Mouse (Mus musculus) thymus, postnatal 36 days (tissue): ENCODE results near the gene Inpp4b.

Experiments
- DNase-seq, 2 experiments: peaks; one replicate each; pipeline ENCODE4 v3.0.0; 2022; ENCODE audit warnings: mixed read lengths in 2 of 2

Inpp4b gene

GRCm38 (mm10) chr8:81736103-81736502, 393.7 kb downstream of the Inpp4b start:
- DNase-seq, result no peak

- DNase-seq, result no peak
Observed at GRCm38 (mm10) chr8:81742588-81742987, 400.2 kb downstream of the Inpp4b start.

DNA sequence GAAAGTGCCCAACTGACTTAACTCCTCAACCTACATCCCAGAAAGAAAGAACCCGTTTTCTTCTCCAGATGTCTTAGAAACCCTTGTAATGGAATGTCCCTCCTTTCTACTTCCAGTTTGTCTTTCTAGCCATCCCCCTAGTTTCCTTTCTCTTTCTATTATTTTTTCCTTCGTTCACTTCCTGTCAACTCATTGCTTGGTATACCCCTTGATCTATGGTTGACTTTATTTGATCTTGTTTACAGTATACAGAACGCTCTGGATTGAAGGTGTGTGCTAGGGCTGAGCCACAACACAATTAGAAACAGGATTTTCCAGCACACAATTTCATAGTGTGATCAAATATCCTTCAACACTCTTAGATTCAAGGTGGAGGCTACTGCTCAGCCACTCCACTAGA, 400.7 kb downstream of the Inpp4b start:
- no peak for DNase-seq

GRCm38 (mm10) chr8:81745439-81745838, 403.1 kb downstream of the Inpp4b start:
- no peak for DNase-seq

GRCm38 (mm10) chr8:81751159-81751558, 408.8 kb downstream of the Inpp4b start:
- DNase-seq, result no peak

DNA sequence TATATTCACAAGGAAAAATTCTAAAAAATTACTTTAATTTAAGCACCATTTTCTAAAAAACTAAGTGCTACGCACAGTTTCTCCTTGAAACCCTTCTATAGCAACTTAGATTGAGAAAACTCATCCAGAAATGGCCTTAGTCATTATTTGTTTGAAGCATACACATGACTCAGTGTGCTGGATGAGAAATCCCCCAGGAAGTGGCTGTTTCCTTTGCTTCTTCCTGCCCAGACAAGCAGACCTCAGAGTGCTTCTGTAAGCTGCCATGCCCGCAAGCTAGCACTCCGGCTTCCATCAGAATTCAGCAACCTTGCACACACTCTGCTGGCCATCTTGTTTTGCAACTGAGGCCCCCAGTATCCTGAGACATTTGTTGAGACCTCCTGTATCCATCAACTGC, 414.3 kb downstream of the Inpp4b start:
- no peak for DNase-seq

DNA sequence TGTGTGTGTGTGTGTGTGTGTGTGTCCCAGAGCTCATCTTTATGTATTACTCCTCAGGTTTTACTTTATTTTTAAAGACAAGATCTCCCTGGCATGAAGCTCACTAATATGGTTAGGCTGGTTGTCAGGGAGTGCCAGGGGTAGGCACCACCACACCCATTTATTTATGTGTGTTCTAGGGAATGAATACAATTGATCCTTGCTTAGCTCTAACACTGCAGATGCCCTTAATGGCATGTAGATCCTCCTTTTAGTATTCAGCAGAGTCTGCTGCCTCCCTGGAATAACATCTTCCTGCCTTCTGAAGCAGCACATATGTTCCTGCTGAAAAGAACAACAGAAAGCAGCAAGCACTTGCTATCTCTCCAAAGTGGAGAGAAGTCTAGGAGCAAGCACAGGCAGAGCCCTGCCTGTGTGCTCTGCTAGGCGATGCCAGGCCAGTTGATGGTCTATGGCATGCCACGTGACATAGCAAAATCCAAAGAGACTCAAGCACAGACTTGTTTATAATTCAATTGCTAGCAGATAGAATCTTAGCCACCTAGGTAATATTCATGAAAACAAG, 415.3 kb downstream of the Inpp4b start:
- no peak for DNase-seq

GRCm38 (mm10) chr8:81761466-81761865, 419.1 kb downstream of the Inpp4b start:
- DNase-seq, result no peak

DNA sequence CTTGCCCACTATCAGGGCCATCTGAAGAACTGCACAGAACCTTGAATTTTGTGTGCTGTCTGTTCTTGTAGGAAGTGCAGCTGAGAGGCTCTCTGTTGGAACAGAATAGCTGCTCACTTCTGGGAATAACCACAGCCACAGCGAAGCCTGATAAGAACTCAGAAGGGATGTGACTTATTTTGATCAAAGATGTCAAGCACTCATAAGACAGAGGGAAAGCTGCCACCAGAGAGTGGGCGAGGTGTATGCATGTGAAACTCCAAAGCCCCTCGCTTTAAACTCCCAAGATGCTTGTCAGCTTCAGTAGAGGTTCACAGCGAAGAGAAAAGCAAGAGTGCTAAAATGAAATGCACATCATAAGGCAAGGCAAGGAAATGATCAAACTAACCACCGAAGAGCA, 423.7 kb downstream of the Inpp4b start:
- DNase-seq, result peak; percentile 33 to 55

GRCm38 (mm10) chr8:81767411-81768312, 425.3 kb downstream of the Inpp4b start:
- DNase-seq, result peak; percentile 53 to 54

DNA sequence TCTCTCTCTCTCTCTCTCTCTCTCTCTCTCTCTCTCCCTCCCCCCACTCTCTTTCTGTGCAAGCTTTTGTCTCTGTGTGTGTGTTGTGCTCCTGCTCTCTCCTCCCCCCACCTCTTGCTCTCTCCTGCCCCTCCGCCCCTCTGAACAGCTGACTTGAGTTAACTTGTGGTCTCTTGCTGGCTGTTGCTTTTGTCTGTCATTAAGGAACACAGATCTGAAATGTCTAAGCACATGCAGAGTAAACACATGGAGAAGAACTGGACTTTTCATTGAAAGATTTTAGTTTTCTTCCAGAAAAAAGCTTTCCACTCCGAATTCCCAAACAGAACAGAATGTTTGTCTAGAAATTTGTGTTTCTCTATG, 425.9 kb downstream of the Inpp4b start:
- DNase-seq, result peak; percentile 60 to 80

DNA sequence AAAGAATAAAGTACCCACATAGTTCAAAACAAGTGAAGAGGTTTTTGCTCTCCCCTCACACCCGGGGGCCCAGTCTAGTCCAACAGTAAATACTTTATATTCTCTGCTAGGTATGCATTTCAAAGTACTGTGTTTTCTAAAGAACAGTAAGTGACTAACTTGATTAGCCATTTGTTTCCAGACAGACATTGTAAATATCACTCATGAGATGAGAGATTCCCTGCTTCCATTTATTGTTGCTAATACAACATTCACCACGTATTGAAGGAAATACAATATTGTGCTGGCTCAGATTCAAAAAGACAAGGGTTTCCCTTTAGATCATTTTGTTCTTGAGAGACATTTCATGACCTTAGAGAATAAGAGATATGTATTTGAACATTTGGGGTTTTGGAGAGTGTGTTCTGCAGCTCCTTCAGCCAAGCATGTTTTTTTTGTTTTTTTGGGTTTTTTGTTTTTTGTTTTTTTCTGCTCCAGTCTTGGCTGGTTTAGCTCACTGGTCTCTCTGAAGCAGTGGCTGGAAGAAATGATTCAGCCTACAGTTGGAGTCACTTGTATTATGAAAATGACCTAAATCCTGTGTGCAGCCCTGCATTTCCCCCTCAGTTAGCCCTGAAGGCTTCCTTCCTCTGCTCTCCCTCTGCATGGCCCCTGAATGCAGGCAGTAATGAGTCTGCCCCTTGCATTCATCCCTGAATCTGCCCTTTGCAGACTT, 426.5 kb downstream of the Inpp4b start:
- peak in 1 of 2 experiments; percentile 24 for DNase-seq

- no peak for DNase-seq
Observed at GRCm38 (mm10) chr8:81770603-81771276, 428.4 kb downstream of the Inpp4b start.

- no peak for DNase-seq
Observed at GRCm38 (mm10) chr8:81772855-81773254, 430.5 kb downstream of the Inpp4b start.

DNA sequence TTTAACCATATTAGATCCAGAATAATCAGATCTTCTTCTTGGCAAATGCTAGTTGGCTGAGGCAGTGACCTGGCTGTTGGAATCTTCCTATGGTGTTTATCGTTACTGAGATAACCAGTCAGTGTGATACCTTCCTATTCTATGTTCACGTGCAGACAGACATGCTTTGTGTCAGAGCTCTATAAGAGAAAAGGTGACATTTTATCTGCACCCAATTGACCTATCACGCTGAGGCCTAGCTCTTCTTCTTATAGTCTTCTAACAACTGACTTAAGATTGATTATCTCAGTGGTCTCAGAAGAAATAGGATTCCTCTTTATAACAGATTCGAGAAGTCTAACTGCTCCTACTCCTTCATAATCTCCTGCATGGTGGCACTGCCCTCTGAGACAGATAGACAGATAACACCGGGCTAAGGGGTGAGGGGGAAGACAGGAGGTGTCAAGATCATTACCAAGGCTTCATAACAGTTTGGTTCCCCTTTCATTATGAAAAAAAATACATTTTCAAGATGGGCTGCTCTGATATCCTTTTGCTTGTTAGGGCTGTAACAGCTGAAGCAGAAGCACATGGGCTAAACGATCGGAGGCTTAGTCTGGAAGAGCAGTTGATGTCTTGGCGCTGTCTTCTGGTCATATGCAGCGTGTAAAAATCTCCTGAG, 431.1 kb downstream of the Inpp4b start:
- DNase-seq, result no peak

DNA sequence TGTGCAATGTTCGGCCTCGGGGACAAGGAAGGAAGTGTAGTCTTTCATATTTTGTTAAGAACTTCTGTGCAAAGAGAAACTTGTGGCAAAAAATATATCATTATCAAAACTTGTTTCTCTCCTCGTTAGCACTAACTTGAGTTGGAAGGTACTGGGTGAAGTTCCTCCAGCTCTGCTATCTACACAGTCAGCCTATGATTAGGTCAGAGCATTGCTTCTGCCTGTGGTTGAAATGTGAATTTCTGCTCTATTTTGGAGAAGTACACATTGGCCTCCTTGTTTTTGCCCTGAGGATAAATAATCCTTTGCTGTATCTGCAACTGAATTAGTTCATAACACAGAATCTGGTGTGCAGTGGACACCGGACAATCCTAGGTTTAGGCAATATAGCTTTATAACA, 431.7 kb downstream of the Inpp4b start:
- DNase-seq, result no peak

DNA sequence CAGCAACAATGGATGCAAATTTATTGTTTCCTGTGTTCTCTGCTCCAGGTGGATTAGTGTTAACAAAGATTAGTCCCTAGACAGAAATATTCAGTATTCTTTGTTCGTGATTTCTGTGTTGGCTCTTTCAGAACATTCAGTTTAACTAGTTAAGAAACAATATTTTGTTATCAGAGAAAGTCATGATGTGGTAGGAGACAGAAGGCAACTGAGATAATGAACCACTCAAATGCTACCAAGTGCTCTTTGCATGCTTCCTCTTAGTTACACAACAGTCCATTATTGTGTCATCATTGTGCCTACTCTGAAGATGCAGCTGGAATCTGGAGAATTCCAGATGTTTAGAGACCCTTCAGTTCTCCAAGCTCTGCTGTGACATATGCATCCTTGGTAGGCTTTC, 432.1 kb downstream of the Inpp4b start:
- no peak for DNase-seq

- DNase-seq, result no peak
Observed at GRCm38 (mm10) chr8:81776516-81777237, 434.3 kb downstream of the Inpp4b start.

GRCm38 (mm10) chr8:81777704-81778103, 435.3 kb downstream of the Inpp4b start:
- DNase-seq, result no peak

- DNase-seq, result no peak
Observed at GRCm38 (mm10) chr8:81779440-81779839, 437.1 kb downstream of the Inpp4b start.

GRCm38 (mm10) chr8:81780166-81780565, 437.8 kb downstream of the Inpp4b start:
- peak in 1 of 2 experiments; percentile 21 for DNase-seq
